Mouse (Mus musculus) E14TG2a.4 (cell line): ENCODE measurements around the gene Dusp5.
"Not testable (repeated sequence)": the region's sequence is repeated elsewhere in the genome, so short reads cannot be mapped to it uniquely, and the experiment has no call there.

Experiments used
- H3K27me3 ChIP-seq: 2 replicates; pipeline ENCODE4 v1.6.1; 2014; ENCODE audit warnings: low read length, control low read depth; ENCODE audit not compliant: insufficient read depth
- H3K36me3 ChIP-seq: 2 replicates; pipeline ENCODE4 v1.6.1; 2014; ENCODE audit warnings: low read length, control low read depth; ENCODE audit not compliant: insufficient read depth
- H3K4me1 ChIP-seq: replicated peaks from 2 replicates; pipeline ENCODE4 v1.6.1; 2014; ENCODE audit warnings: low read depth, low read length, control low read depth
- H3K4me3 ChIP-seq: replicated peaks from 2 replicates; pipeline ENCODE4 v1.5.1; 2014; ENCODE audit warnings: mild to moderate bottlenecking, low read length
- H3K9me3 ChIP-seq: 2 replicates; pipeline ENCODE4 v1.6.1; 2014; ENCODE audit warnings: low read length, control low read depth
- CTCF ChIP-seq: conservative IDR thresholded peaks from 2 replicates; pipeline ENCODE4 v1.5.1; 2014; ENCODE audit warnings: low read length
- NANOG ChIP-seq: IDR thresholded peaks from 2 replicates; pipeline ENCODE4 v1.6.1; 2014; ENCODE audit warnings: borderline replicate concordance, low read length, mixed read lengths
- POU5F1 ChIP-seq: IDR thresholded peaks from 2 replicates; pipeline ENCODE4 v1.6.1; 2014; ENCODE audit warnings: low read length, borderline replicate concordance

The Dusp5 gene

DNA sequence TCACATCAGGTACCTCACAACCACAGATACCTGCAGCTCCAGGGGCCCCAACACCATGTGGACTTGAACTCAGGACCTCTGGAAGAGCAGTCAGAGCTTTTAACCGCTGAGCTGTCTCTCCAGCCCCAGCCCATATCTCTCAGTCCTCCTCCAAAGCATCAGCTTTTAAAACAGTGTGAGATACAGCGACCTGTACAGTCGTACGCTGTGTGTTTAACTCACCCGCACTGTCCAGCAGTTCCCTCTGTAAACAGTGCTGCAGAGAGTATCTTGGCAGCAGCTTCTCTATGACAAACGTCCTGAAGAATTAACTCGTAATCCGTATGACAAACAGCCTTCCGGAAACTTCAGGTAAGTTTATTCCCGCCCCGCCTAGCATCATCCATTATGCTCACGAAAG lies 43.7 kb downstream of the Dusp5 start:
- no peaks in the 10 kb centered on the region for H3K36me3 ChIP-seq
- H3K27me3 ChIP-seq, result no peaks in the 10 kb centered on the region
- H3K9me3 ChIP-seq, result no peaks in the 10 kb centered on the region
- peaks cover 68% of the 10 kb centered on the region for H3K4me1 ChIP-seq
- no peak overlapping the region for H3K4me3 ChIP-seq
- no peak for TF ChIP-seq CTCF
- no peak for TF ChIP-seq POU5F1
- TF ChIP-seq NANOG, result no peak

DNA sequence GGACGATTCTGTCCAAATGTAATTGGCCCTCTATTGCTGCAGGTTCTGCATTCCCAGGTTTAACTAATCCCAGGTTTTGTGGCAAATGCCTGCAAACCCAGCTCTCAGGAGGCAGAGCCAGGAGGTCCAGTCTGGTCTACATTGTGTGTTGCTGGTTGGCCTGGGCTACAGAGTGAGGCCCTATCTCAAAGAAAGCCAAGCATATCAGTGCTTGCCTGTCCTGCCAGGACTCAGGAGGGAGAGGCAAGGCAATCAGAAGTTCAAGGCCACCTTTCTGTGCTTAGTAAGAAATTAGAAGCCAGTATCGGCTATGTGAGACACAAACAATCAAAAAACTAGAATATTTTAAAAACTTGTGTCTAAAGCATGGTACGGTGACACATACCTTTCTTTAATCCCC lies 44.2 kb downstream of the Dusp5 start:
- Histone ChIP-seq H3K27me3 (no peaks in the 10 kb centered on the region), H3K9me3 (no peaks in the 10 kb centered on the region), H3K36me3 (no peaks in the 10 kb centered on the region), H3K4me1 (peaks cover 64% of the 10 kb centered on the region), H3K4me3 (no peak overlapping the region)
- TF ChIP-seq CTCF (no peak), POU5F1 (no peak), NANOG (no peak)

DNA sequence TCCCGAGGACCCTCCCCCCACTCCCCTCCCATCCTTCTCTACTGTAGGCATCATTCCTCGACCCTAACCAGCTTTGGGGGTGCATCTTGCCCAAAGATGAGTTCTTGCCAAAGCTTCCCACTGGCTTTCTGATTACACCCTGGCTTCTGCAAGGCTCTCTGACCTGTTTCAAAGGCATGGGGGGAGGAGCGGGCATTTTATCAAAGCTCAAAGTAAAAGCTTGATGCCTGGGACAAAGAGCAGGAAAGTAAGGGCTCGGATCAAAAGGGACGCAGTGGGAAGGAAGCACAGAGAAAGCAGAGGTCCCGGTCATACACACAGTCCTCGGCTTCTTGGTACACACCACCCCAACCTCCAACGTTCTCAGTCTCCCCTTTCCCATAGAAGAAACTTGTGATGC lies 45.2 kb downstream of the Dusp5 start:
- H3K36me3 ChIP-seq, result no peaks in the 10 kb centered on the region
- H3K4me3 ChIP-seq, result no peak overlapping the region
- peaks cover 63% of the 10 kb centered on the region for H3K4me1 ChIP-seq
- no peaks in the 10 kb centered on the region for H3K27me3 ChIP-seq
- H3K9me3 ChIP-seq, result no peaks in the 10 kb centered on the region
- TF ChIP-seq CTCF (no peak), POU5F1 (no peak), NANOG (no peak)

DNA sequence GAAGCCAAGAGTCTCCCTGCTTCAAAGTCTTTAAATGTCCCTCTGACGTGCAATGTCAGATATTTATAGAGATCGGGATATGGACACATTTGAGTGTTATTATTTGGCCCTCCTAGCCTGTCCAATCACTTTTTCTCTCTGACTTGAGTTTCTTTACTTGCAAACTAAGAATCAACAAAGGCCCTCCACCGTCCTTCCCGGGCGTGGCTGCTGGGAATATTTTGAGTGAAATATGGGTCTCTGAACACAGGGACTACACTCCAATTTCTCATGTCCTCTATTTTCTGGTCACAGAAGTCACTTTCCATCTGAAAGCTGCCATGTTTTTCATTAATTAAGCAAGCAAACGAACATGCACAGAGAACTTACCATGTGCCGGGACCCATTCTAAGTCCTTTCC lies 45.6 kb downstream of the Dusp5 start:
- H3K9me3 ChIP-seq, result no peaks in the 10 kb centered on the region
- H3K4me1 ChIP-seq, result peaks cover 63% of the 10 kb centered on the region
- TF ChIP-seq CTCF (no peak), NANOG (no peak), POU5F1 (no peak)
- no peaks in the 10 kb centered on the region for H3K36me3 ChIP-seq
- H3K4me3 ChIP-seq, result no peak overlapping the region
- no peaks in the 10 kb centered on the region for H3K27me3 ChIP-seq

DNA sequence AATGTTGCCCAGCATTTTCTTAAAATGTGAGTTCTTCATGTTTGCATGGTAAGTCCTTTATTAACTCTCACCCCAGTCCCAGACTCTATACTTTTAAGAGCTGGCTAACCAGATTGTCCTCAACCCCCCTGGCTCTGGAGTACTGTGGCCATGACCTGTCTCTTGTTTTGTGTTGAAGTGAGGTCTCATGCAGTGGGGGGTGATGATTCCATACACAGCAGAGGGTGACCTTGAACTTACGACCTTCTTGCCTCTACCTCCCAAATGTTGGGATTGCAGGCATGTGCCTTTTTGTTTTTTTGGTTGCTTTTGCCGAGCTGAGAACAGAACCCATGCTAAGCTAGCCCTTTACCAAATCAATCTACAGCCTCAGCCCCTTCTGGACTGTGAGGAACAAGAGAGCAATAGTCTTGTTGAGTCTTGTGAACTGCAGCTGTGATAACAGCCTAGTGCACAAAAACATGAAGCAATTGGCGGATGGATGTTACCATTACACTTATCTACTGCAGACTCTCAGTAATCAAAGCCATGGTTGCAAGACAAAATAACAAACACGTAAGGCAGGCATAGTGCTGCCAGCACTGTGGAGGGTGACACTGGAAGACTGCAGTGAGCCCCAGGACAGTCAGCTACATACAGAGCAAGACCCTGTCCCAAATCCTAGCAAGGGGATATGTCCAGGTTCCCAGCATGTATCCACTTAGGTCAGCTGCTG lies 46.5 kb downstream of the Dusp5 start:
- no peak for TF ChIP-seq CTCF
- TF ChIP-seq POU5F1, result no peak
- no peak for TF ChIP-seq NANOG
- no peak overlapping the region for H3K4me3 ChIP-seq

DNA sequence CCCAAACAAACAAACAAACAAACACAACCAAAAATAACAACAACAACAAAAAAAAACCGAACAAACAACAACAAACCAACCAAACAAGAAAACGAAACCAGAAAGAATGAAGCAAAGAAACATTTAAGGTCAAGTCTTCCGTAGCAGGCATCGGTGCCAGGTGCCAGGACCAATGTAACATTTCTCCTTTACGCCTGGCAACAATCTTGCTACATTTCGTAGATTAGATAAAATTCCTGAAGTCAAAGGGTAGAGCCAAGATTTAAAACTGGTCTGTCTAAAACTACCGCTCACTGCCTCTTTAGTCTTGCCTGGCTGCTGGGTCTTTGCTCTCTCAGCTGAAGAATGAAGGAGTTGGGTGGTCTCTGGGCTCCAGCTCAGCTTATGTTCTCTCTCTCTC lies 47.2 kb downstream of the Dusp5 start:
- peaks cover 60% of the 10 kb centered on the region for H3K4me1 ChIP-seq
- no peaks in the 10 kb centered on the region for H3K27me3 ChIP-seq
- peaks cover 12% of the 10 kb centered on the region for H3K9me3 ChIP-seq
- TF ChIP-seq POU5F1 (no peak), NANOG (no peak), CTCF (no peak)
- H3K36me3 ChIP-seq, result no peaks in the 10 kb centered on the region
- no peak overlapping the region for H3K4me3 ChIP-seq

More for the DNA sequence above, 46.5 kb downstream of the Dusp5 start:
- Histone ChIP-seq H3K9me3 (peaks cover 6% of the 10 kb centered on the region), H3K4me1 (peaks cover 63% of the 10 kb centered on the region), H3K27me3 (no peaks in the 10 kb centered on the region), H3K36me3 (no peaks in the 10 kb centered on the region)

DNA sequence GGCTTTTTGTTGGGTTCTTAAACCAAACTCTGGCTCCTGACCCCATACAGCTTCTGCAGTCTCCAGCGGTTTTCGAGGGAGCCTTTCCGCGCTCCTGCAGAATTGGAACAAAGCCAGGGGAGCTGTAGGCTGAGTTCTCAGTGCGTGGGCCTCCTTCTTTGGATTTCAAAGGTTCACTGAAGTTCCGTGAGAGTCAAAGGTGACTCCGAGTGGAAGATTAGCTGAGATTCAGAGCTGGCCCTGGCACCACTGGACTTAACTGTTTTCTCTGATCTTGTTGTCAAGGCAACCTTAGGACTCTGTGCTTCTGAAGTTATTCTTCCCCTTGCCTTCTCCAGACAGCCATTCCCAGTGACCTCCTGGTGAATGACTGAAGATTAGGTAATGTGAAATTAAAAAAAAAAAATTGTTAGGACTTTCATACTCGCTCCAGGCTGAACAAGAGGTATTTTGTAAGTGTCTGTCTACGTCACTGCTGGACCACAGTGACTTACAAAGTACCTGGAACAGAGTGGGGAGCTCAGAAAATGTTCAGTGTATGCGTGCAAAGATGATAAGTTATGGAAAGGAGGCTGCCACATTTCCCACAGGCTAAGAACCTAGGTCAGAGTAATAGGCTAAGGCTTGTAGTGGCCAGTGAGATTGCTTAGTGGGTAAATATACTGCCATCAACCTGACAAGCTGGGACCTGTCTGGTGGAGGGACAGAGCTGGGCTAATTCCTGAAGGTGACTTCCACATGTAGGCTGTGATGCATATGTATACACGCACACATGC lies 48.3 kb downstream of the Dusp5 start:
- H3K27me3 ChIP-seq, result no peaks in the 10 kb centered on the region
- TF ChIP-seq CTCF, result no peak
- peaks cover 49% of the 10 kb centered on the region for H3K4me1 ChIP-seq
- no peaks in the 10 kb centered on the region for H3K36me3 ChIP-seq
- no peak overlapping the region for H3K4me3 ChIP-seq
- peaks cover 17% of the 10 kb centered on the region for H3K9me3 ChIP-seq

DNA sequence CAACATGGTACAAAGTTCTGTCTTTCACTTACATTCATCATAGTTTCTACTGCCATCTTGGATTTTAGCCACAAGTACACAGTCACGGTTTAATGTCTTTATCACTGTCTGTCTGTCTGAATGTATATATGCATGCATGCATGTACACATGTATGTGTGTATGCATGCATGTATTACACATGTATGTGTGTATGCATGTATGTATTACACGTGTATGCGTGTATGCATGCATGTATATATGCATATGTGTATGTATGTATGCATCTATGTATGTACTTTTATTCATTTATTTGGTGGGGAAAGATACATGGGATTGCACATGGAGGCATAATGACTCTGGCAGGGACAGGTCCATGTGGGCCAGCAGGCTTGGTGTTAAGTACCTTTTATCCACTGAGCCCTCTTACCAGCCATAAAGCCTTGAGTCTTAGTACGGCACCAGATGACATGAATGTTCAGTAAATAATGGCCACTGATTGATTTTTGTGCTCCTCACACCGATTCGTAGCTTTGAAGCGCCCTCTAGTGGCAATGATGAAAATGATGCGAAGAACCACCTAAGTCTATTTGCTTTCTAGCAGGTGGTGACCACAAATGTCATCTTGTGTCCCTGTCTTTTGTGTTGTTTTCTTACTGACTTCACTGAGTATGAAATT lies 49.8 kb downstream of the Dusp5 start:
- H3K9me3 ChIP-seq, result peaks cover 26% of the 10 kb centered on the region
- H3K27me3 ChIP-seq, result no peaks in the 10 kb centered on the region
- peaks cover 33% of the 10 kb centered on the region for H3K4me1 ChIP-seq
- H3K36me3 ChIP-seq, result no peaks in the 10 kb centered on the region
- H3K4me3 ChIP-seq, result no peak overlapping the region
- TF ChIP-seq CTCF, result peak; percentile 71
- TF ChIP-seq POU5F1, result no peak

DNA sequence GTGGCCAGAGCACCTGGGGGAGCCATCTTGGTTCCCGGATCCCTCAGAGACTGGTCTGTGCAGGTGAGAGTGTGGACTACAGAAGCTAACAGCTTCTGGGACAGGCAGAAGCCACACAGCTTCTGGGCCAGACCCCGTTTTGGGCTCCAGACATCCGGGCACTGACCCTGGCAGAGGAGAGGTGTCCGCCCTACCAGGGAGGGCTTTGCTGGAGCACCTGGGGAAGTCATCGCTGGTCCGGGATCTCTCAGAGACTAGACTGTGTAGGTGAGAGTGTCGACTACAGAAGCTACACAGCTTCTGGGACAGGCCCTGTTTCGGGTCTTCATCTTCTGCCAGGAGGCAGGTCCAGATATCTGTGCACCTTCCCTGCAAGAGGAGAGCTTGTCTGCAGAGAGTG lies 51.4 kb downstream of the Dusp5 start:
- not testable (repeated sequence) for H3K27me3 ChIP-seq, H3K36me3 ChIP-seq, H3K4me3 ChIP-seq
- Histone ChIP-seq H3K4me1 (peaks cover 18% of the 10 kb centered on the region), H3K9me3 (peaks cover 41% of the 10 kb centered on the region)

DNA sequence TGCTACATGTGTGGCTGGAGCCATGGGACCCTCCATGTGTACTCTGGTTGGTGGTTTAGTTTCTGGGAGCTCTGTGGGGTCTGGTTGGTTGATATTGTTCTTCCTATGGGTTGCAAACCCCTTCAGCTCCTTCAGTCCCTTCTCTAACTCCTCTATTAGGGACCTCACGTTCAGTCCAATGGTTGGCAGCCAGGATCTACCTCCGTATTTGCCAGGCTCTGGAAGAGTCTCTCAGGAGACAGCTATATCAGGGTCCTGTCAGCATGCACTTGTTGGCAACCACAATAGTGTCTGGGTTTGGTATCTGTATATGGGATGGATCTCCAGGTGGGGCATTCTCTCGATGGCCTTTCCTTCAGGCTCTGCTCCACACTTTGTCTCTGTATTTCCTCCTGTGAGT lies 58.8 kb downstream of the Dusp5 start:
- not testable (repeated sequence) for H3K4me1 ChIP-seq, H3K4me3 ChIP-seq, H3K27me3 ChIP-seq, H3K36me3 ChIP-seq
- peaks cover 54% of the 10 kb centered on the region for H3K9me3 ChIP-seq

DNA sequence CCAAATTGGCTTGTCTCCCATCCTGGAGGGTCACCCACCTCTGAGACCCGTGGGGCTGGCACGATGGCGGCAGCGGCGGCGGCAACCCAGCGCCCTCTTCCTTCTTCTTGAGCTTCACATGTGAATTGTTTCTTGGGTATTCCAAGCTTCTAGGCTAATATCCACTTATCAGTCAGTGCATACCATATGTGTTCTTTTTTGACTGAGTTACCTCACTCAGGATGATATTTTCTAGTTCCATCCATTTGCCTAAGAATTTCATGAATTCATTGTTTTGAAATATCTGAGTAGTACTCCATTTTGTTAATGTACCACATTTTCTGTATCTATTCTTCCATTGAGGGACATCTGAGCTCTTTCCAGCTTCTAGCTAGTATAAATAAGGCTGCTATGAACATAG lies 60.1 kb downstream of the Dusp5 start, which contains the start of gene Nutf2-ps1:
Gene Nutf2-ps1, minus strand, starts transcription at position 101 of the 400 bp plus-strand sequence.
- H3K9me3 ChIP-seq, result peaks cover 55% of the 10 kb centered on the region
- H3K4me1 ChIP-seq, H3K4me3 ChIP-seq, H3K27me3 ChIP-seq, H3K36me3 ChIP-seq: not testable (repeated sequence)
